In genomic region chr13:49518761-49519160, GRCm38 (mm10) we compare ENCODE assay signal across 30 mouse cellular contexts. TPM values are rescaled to one million over a fixed set of nuclear protein-coding genes. Genes with fewer than 3 reads are reported as not detected.
DNase-seq lines count a peak whose midpoint lies in the region; ATAC-seq and TF ChIP-seq lines count a peak whose summit lies in the region.
"Had no signal": no experiment of that assay in that cellular context is flagged by ENCODE, and none has a peak within 500 bp of the region (broad histone marks: within the 10 kb centered on the region; RNA-seq: fewer than 3 reads in every experiment).

No protein-coding gene starts in this region.

- no peak overlapping the region for H3K4me3 ChIP-seq in lung, postnatal 0 days (ENCODE audit: low read depth, low read length)
- H3K4me3 ChIP-seq in midbrain, embryonic 11.5 days (ENCODE audit: low read depth, low read length), result no peak overlapping the region
- H3K4me3 ChIP-seq in midbrain, embryonic 13.5 days (replicated peaks), result no peak overlapping the region
- H3K4me3 ChIP-seq: erythroblast, embryonic 14.5 days; gastrocnemius, adult 2 months; limb, embryonic 10.5 days; limb, embryonic 15.5 days; liver, embryonic 13.5 days; lung, embryonic 15.5 days; midbrain, embryonic 10.5 days; myocyte; neural tube, embryonic 12.5 days had no signal

- no peak overlapping the region for H3K27ac ChIP-seq in lung, postnatal 0 days (ENCODE audit: low read length)
- H3K27ac ChIP-seq in midbrain, embryonic 11.5 days (ENCODE audit: low read depth, low read length), result no peak overlapping the region
- H3K27ac ChIP-seq in midbrain, embryonic 13.5 days, result no peak overlapping the region
- H3K27ac ChIP-seq: limb, embryonic 10.5 days; limb, embryonic 15.5 days; liver, embryonic 13.5 days; lung, embryonic 15.5 days; midbrain, embryonic 10.5 days; neural tube, embryonic 12.5 days had no signal

- peak; percentile 73 for ATAC-seq in lung, postnatal 0 days
- ATAC-seq in granulocyte monocyte progenitor cell, adult 5-6 weeks (replicated peaks; ENCODE audit: poor library complexity, severe bottlenecking), result peak; percentile 84
- ATAC-seq in midbrain, embryonic 11.5 days (ENCODE audit: low FRiP score), result no peak
- no peak for ATAC-seq in midbrain, embryonic 13.5 days
- ATAC-seq: forebrain, embryonic 16.5 days; hindbrain, embryonic 16.5 days; Patski had no signal

- no peaks in the 10 kb centered on the region for H3K4me1 ChIP-seq in lung, postnatal 0 days (ENCODE audit: insufficient read depth, low read depth, low read length)
- H3K4me1 ChIP-seq in midbrain, embryonic 11.5 days (ENCODE audit: control insufficient read depth, insufficient read depth, low read length), result no peaks in the 10 kb centered on the region
- no peaks in the 10 kb centered on the region for H3K4me1 ChIP-seq in midbrain, embryonic 13.5 days (replicated peaks)
- H3K4me1 ChIP-seq: limb, embryonic 10.5 days; liver, embryonic 13.5 days; midbrain, embryonic 10.5 days; neural tube, embryonic 12.5 days had no signal

- H3K9me3 ChIP-seq in lung, postnatal 0 days (ENCODE audit: low read length), result no peaks in the 10 kb centered on the region
- no peaks in the 10 kb centered on the region for H3K9me3 ChIP-seq in midbrain, embryonic 11.5 days (ENCODE audit: control insufficient read depth, low read length)
- H3K9me3 ChIP-seq in midbrain, embryonic 13.5 days, result no peaks in the 10 kb centered on the region
- H3K9me3 ChIP-seq: limb, embryonic 10.5 days; limb, embryonic 15.5 days; liver, embryonic 13.5 days; lung, embryonic 15.5 days; midbrain, embryonic 10.5 days; neural tube, embryonic 12.5 days had no signal

- DNase-seq in embryo, embryonic 10 days (ENCODE audit: low spot score), result peak; percentile 10
- no peak for DNase-seq in embryo, embryonic 10.5 days (ENCODE audit: low spot score)
- DNase-seq in lung, postnatal 0 days (ENCODE audit: low spot score), result peak; percentile 30
- DNase-seq in lung, postnatal 25 days (ENCODE audit: low spot score), result no peak
- DNase-seq in retina, embryonic 14.5 days (ENCODE audit: low spot score), result peak; percentile 6
- DNase-seq in midbrain, embryonic 11.5 days (ENCODE audit: low spot score, missing footprints), result no peak
- DNase-seq: adrenal gland, postnatal 25 days; cerebellum, adult 9-10 months; cerebellum, postnatal 36 days; gastrocnemius, adult 2 months; gastrocnemius, postnatal 36 days; heart, postnatal 14 days; kidney, adult 2 months; kidney, postnatal 4 days; liver, embryonic 13.5 days; thymus, adult 2 months had no signal

- WGBS in lung, postnatal 0 days, result 21% methylated on average over 2 of the region's 2 CpGs
- WGBS in midbrain, embryonic 11.5 days, result 34% methylated on average over 2 of the region's 2 CpGs
- WGBS in midbrain, embryonic 13.5 days, result 25% methylated on average over 2 of the region's 2 CpGs

- TF ChIP-seq EP300 in lung, postnatal 0 days (IDR thresholded peaks at IDR 0.05), result no peak

- no peaks in the 10 kb centered on the region for H3K36me3 ChIP-seq in lung, postnatal 0 days (ENCODE audit: insufficient read depth, low read length)
- no peaks in the 10 kb centered on the region for H3K36me3 ChIP-seq in midbrain, embryonic 11.5 days (ENCODE audit: control insufficient read depth, insufficient read depth, low read length)
- H3K36me3 ChIP-seq in midbrain, embryonic 13.5 days, result no peaks in the 10 kb centered on the region
- H3K36me3 ChIP-seq: limb, embryonic 10.5 days; limb, embryonic 15.5 days; liver, embryonic 13.5 days; lung, embryonic 15.5 days; midbrain, embryonic 10.5 days; neural tube, embryonic 12.5 days had no signal

- no peak overlapping the region for H3K9ac ChIP-seq in lung, postnatal 0 days (replicated peaks; ENCODE audit: low read depth)
- no peak overlapping the region for H3K9ac ChIP-seq in midbrain, embryonic 11.5 days (ENCODE audit: low read length)
- no peak overlapping the region for H3K9ac ChIP-seq in midbrain, embryonic 13.5 days (replicated peaks)
- H3K9ac ChIP-seq: limb, embryonic 15.5 days; liver, embryonic 13.5 days; lung, embryonic 15.5 days; neural tube, embryonic 12.5 days had no signal

- no peak overlapping the region for H3K4me2 ChIP-seq in lung, postnatal 0 days (replicated peaks; ENCODE audit: low read depth, low read length)
- H3K4me2 ChIP-seq in midbrain, embryonic 11.5 days, result no peak overlapping the region
- no peak overlapping the region for H3K4me2 ChIP-seq in midbrain, embryonic 13.5 days (replicated peaks)
- H3K4me2 ChIP-seq: limb, embryonic 15.5 days; liver, embryonic 13.5 days; lung, embryonic 15.5 days; neural tube, embryonic 12.5 days had no signal

- no peak for TF ChIP-seq CTCF in lung, postnatal 0 days (IDR thresholded peaks at IDR 0.05)

- no peaks in the 10 kb centered on the region for H3K27me3 ChIP-seq in lung, postnatal 0 days (replicated peaks; ENCODE audit: insufficient read depth, low read length)
- no peaks in the 10 kb centered on the region for H3K27me3 ChIP-seq in midbrain, embryonic 11.5 days (ENCODE audit: control insufficient read depth, insufficient read depth, low read length)
- no peaks in the 10 kb centered on the region for H3K27me3 ChIP-seq in midbrain, embryonic 13.5 days
- H3K27me3 ChIP-seq: CH12.LX; limb, embryonic 15.5 days; liver, embryonic 13.5 days; lung, embryonic 15.5 days; neural tube, embryonic 12.5 days; Patski had no signal

RNA-seq across cellular contexts. Expression of gene Ecm2, which starts 14.2 kb away (rescaled TPM):
- 3.1 and 3.6 TPM in 2 replicates for polyA plus RNA-seq in lung, postnatal 0 days (2015; fragmentation: Nextera tagmentation; extraction: Ambion mirVana)
- total RNA-seq in granulocyte monocyte progenitor cell, adult 5-6 weeks (2014; fragmentation: Nextera tagmentation), result 0.17 TPM in 1 of 2 replicates, not detected in the other
- total RNA-seq in granulocyte monocyte progenitor cell, adult 5-6 weeks (2017), result 0.26 TPM in 1 of 2 replicates, not detected in the other
- polyA plus RNA-seq in midbrain, embryonic 11.5 days (2014; fragmentation: Nextera tagmentation; extraction: Ambion mirVana), result 0.55 and 1.2 TPM in 2 replicates
- polyA plus RNA-seq in midbrain, embryonic 13.5 days (2015; fragmentation: Nextera tagmentation; extraction: Ambion mirVana), result 1.8 and 2.1 TPM in 2 replicates
- polyA plus RNA-seq: erythroblast, embryonic 14.5 days had no signal

RNA-seq across cellular contexts. Expression of gene Aspn, which starts 25.5 kb away (rescaled TPM):
- 102 and 115 TPM in 2 replicates for polyA plus RNA-seq in lung, postnatal 0 days (2015; fragmentation: Nextera tagmentation; extraction: Ambion mirVana)
- not detected in 2 replicates for total RNA-seq in granulocyte monocyte progenitor cell, adult 5-6 weeks (2014; fragmentation: Nextera tagmentation)
- not detected in 2 replicates for total RNA-seq in granulocyte monocyte progenitor cell, adult 5-6 weeks (2017)
- 0.05 and 0.66 TPM in 2 replicates for polyA plus RNA-seq in midbrain, embryonic 11.5 days (2014; fragmentation: Nextera tagmentation; extraction: Ambion mirVana)
- 0.28 and 0.41 TPM in 2 replicates for polyA plus RNA-seq in midbrain, embryonic 13.5 days (2015; fragmentation: Nextera tagmentation; extraction: Ambion mirVana)
- total RNA-seq: CH12.LX, ES-E14 had no signal
- polyA plus RNA-seq: erythroblast, embryonic 14.5 days; Patski had no signal

RNA-seq across cellular contexts. Expression of gene Tes3-ps, which starts 25.6 kb away (rescaled TPM):
- 0.35 and 0.49 TPM in 2 replicates for polyA plus RNA-seq in lung, postnatal 0 days (2015; fragmentation: Nextera tagmentation; extraction: Ambion mirVana)
- total RNA-seq in granulocyte monocyte progenitor cell, adult 5-6 weeks (2014; fragmentation: Nextera tagmentation), result 0.28 and 1.0 TPM in 2 replicates
- 3.1 and 5.6 TPM in 2 replicates for total RNA-seq in granulocyte monocyte progenitor cell, adult 5-6 weeks (2017)
- polyA plus RNA-seq in midbrain, embryonic 11.5 days (2014; fragmentation: Nextera tagmentation; extraction: Ambion mirVana), result 0.61 and 0.62 TPM in 2 replicates
- 0.85 and 0.89 TPM in 2 replicates for polyA plus RNA-seq in midbrain, embryonic 13.5 days (2015; fragmentation: Nextera tagmentation; extraction: Ambion mirVana)
- polyA plus RNA-seq: kidney, adult 2 months; thymus, adult 2 months had no signal

Comparison
In these comparisons a context has a peak if more than half of its experiments do, and no peak if none do; other contexts are left out.
1. DNase-seq: peak in embryo, embryonic 10 days (single experiment), lung, postnatal 0 days (single experiment) and retina, embryonic 14.5 days (single experiment); none in embryo, embryonic 10.5 days (single experiment), lung, postnatal 25 days (single experiment) and midbrain, embryonic 11.5 days (single experiment).
2. ATAC-seq: peak in lung, postnatal 0 days (single experiment) and granulocyte monocyte progenitor cell, adult 5-6 weeks (single experiment); none in midbrain, embryonic 11.5 days (single experiment) and midbrain, embryonic 13.5 days (single experiment).
3. RNA of gene Aspn, which starts 25.5 kb away (polyA plus RNA-seq): 102 to 115 TPM in lung, postnatal 0 days; 0.28 to 0.41 TPM in midbrain, embryonic 13.5 days and 0.05 to 0.66 TPM in midbrain, embryonic 11.5 days; every median in the first group is over 10 times any median in the second.